In the genomic region with DNA sequence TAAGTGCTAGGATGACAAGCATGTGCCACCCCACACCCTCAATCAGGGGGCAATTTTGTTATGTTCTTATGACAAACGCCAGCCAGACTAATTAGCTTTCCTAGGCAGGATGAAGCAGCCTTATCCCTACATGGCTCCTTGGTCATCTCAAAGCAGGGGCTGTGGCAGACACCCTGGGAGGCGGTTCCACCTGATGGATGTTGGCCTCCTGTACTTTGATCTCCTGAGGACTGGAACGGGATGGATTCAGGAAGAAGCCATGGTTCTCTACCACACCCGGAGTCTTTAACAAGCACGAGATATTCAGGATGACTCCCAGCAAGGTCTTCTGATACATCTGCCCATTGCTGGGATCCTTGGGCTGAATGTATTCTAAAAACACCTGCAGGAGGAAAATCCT, we compare ENCODE assay signal across 28 mouse cellular contexts. TPM values are rescaled to one million over a fixed set of nuclear protein-coding genes. Genes with fewer than 3 reads are reported as not detected.
DNase-seq lines count a peak whose midpoint lies in the region; ATAC-seq and TF ChIP-seq lines count a peak whose summit lies in the region.
"Had no signal": no experiment of that assay in that cellular context is flagged by ENCODE, and none has a peak within 500 bp of the region (broad histone marks: within the 10 kb centered on the region; RNA-seq: fewer than 3 reads in every experiment).

No protein-coding gene starts in this region.

- 80% methylated on average over 5 of the region's 5 CpGs for WGBS in intestine, embryonic 16.5 days
- WGBS in intestine, postnatal 0 days = 51% methylated on average over 5 of the region's 5 CpGs
- 59% methylated on average over 5 of the region's 5 CpGs for WGBS in kidney, adult 2 months
- WGBS in kidney, postnatal 0 days = 87% methylated on average over 5 of the region's 5 CpGs
- WGBS in kidney, embryonic 16.5 days = 87% methylated on average over 5 of the region's 5 CpGs

- H3K4me1 ChIP-seq in intestine, embryonic 16.5 days (ENCODE audit: control insufficient read depth, insufficient read depth, low read length) = no peaks in the 10 kb centered on the region
- H3K4me1 ChIP-seq in intestine, postnatal 0 days (replicated peaks; ENCODE audit: control insufficient read depth, insufficient read depth, low read length) = no peaks in the 10 kb centered on the region
- no peaks in the 10 kb centered on the region for H3K4me1 ChIP-seq in kidney, adult 2 months (ENCODE audit: control insufficient read depth, insufficient read depth, low read length)
- no peaks in the 10 kb centered on the region for H3K4me1 ChIP-seq in kidney, postnatal 0 days (replicated peaks; ENCODE audit: insufficient read depth, low read length)
- H3K4me1 ChIP-seq in kidney, embryonic 16.5 days (ENCODE audit: insufficient read depth, low read length) = no peaks in the 10 kb centered on the region
- H3K4me1 ChIP-seq: embryonic facial prominence, embryonic 10.5 days; embryonic facial prominence, embryonic 12.5 days; forebrain, embryonic 13.5 days had no signal

- peak; percentile 40; the same call in 1 of the 2 replicates for ATAC-seq in intestine, embryonic 16.5 days
- no peak for ATAC-seq in intestine, postnatal 0 days
- 0 out of 2 replicates have a peak, but pooled peaks have one; percentile 33 for ATAC-seq in kidney, postnatal 0 days (replicated peaks; ENCODE audit: low FRiP score, low read depth)
- no peak for ATAC-seq in kidney, embryonic 16.5 days (ENCODE audit: low FRiP score, low TSS enrichment)
- ATAC-seq in megakaryocyte, adult 5-6 weeks (ENCODE audit: poor library complexity, severe bottlenecking) = no peak
- ATAC-seq: activated CD4-positive, CD25-positive, alpha-beta regulatory T cell, adult 4 months; CD4-positive, CD25-positive, alpha-beta regulatory T cell, adult 4 months; forebrain, embryonic 13.5 days; Patski had no signal

- no peaks in the 10 kb centered on the region for H3K9me3 ChIP-seq in intestine, embryonic 16.5 days (ENCODE audit: control insufficient read depth, low read length)
- no peaks in the 10 kb centered on the region for H3K9me3 ChIP-seq in intestine, postnatal 0 days (ENCODE audit: control insufficient read depth)
- H3K9me3 ChIP-seq in kidney, postnatal 0 days (replicated peaks; ENCODE audit: low read length) = no peaks in the 10 kb centered on the region
- H3K9me3 ChIP-seq in kidney, embryonic 16.5 days (ENCODE audit: low read length) = no peaks in the 10 kb centered on the region
- H3K9me3 ChIP-seq: embryonic facial prominence, embryonic 10.5 days; embryonic facial prominence, embryonic 12.5 days; forebrain, embryonic 13.5 days; G1E had no signal

- H3K4me2 ChIP-seq in intestine, embryonic 16.5 days (ENCODE audit: low read depth, low read length) = no peak overlapping the region
- no peak overlapping the region for H3K4me2 ChIP-seq in intestine, postnatal 0 days (replicated peaks; ENCODE audit: low read depth)
- H3K4me2 ChIP-seq in kidney, postnatal 0 days (ENCODE audit: low read length) = no peak overlapping the region
- H3K4me2 ChIP-seq in kidney, embryonic 16.5 days (replicated peaks; ENCODE audit: low read depth, low read length) = no peak overlapping the region
- H3K4me2 ChIP-seq: embryonic facial prominence, embryonic 12.5 days; forebrain, embryonic 13.5 days had no signal

- H3K9ac ChIP-seq in intestine, embryonic 16.5 days (ENCODE audit: low read depth, low read length) = no peak overlapping the region
- H3K9ac ChIP-seq in intestine, postnatal 0 days (ENCODE audit: low read depth, low read length) = no peak overlapping the region
- no peak overlapping the region for H3K9ac ChIP-seq in kidney, postnatal 0 days (ENCODE audit: low read depth, low read length)
- H3K9ac ChIP-seq in kidney, embryonic 16.5 days (replicated peaks; ENCODE audit: low read length) = no peak overlapping the region
- H3K9ac ChIP-seq: embryonic facial prominence, embryonic 12.5 days; forebrain, embryonic 13.5 days had no signal

- no peak overlapping the region for H3K27ac ChIP-seq in intestine, embryonic 16.5 days (ENCODE audit: low read length)
- no peak overlapping the region for H3K27ac ChIP-seq in intestine, postnatal 0 days (ENCODE audit: low read depth, low read length)
- no peak overlapping the region for H3K27ac ChIP-seq in kidney, adult 2 months (ENCODE audit: insufficient read depth, low read depth, low read length)
- no peak overlapping the region for H3K27ac ChIP-seq in kidney, postnatal 0 days
- no peak overlapping the region for H3K27ac ChIP-seq in kidney, embryonic 16.5 days (ENCODE audit: low read length)
- H3K27ac ChIP-seq: embryonic facial prominence, embryonic 10.5 days; embryonic facial prominence, embryonic 12.5 days; forebrain, embryonic 13.5 days had no signal

- no peak overlapping the region for H3K4me3 ChIP-seq in intestine, embryonic 16.5 days (ENCODE audit: low read length)
- no peak overlapping the region for H3K4me3 ChIP-seq in intestine, postnatal 0 days (ENCODE audit: low read depth, low read length)
- H3K4me3 ChIP-seq in kidney, adult 2 months (ENCODE audit: insufficient read depth, low read depth, low read length) = no peak overlapping the region
- H3K4me3 ChIP-seq in kidney, postnatal 0 days (replicated peaks; ENCODE audit: low read depth, low read length) = no peak overlapping the region
- no peak overlapping the region for H3K4me3 ChIP-seq in kidney, embryonic 16.5 days (ENCODE audit: low read length)
- H3K4me3 ChIP-seq: embryonic facial prominence, embryonic 10.5 days; embryonic facial prominence, embryonic 12.5 days; forebrain, embryonic 13.5 days had no signal

- no peak for TF ChIP-seq CTCF in intestine, postnatal 0 days (IDR thresholded peaks at IDR 0.05; ENCODE audit: low read depth)
- no peak for TF ChIP-seq CTCF in kidney, adult 2 months (conservative IDR thresholded peaks at IDR 0.05; ENCODE audit: insufficient read depth, insufficient read length, low read depth, low read length)
- no peak for TF ChIP-seq CTCF in kidney, postnatal 0 days (IDR thresholded peaks at IDR 0.05; ENCODE audit: low read depth)

- H3K36me3 ChIP-seq in intestine, embryonic 16.5 days (ENCODE audit: control insufficient read depth, insufficient read depth, low read length) = peaks cover 6% of the 10 kb centered on the region; the same call in 1 of the 2 replicates
- peaks cover 88% of the 10 kb centered on the region for H3K36me3 ChIP-seq in intestine, postnatal 0 days (ENCODE audit: control insufficient read depth, insufficient read depth)
- H3K36me3 ChIP-seq in kidney, adult 2 months (ENCODE audit: control insufficient read depth, insufficient read depth, low read length) = peaks cover 19% of the 10 kb centered on the region
- peaks cover 66% of the 10 kb centered on the region for H3K36me3 ChIP-seq in kidney, postnatal 0 days (ENCODE audit: insufficient read depth, low read length)
- H3K36me3 ChIP-seq in kidney, embryonic 16.5 days (ENCODE audit: insufficient read depth, low read length) = peaks cover 56% of the 10 kb centered on the region

- no peak for TF ChIP-seq POLR2A in kidney, adult 2 months (IDR thresholded peaks at IDR 0.05; ENCODE audit: low read depth, low read length)

- DNase-seq in kidney, adult 2 months = peak; percentile 56
- no peak for DNase-seq in kidney, postnatal 10 days
- no peak for DNase-seq in kidney, postnatal 0 days (ENCODE audit: low spot score)
- DNase-seq in kidney, postnatal 25 days = peak; percentile 21 to 57
- DNase-seq: adrenal gland, adult 8-10 months; adrenal gland, postnatal 14 days; adrenal gland, postnatal 36 days; B cell, adult 2 months; cerebellum, adult 11-12 months; cerebellum, adult 2 months; cerebellum, adult 9-10 months; cerebellum, postnatal 10 days; cerebellum, postnatal 25 days had no signal

- no peaks in the 10 kb centered on the region for H3K27me3 ChIP-seq in intestine, embryonic 16.5 days (replicated peaks; ENCODE audit: control insufficient read depth, insufficient read depth, low read length)
- no peaks in the 10 kb centered on the region for H3K27me3 ChIP-seq in intestine, postnatal 0 days (replicated peaks; ENCODE audit: control insufficient read depth, insufficient read depth, low read length)
- no peaks in the 10 kb centered on the region for H3K27me3 ChIP-seq in kidney, adult 2 months (replicated peaks; ENCODE audit: control insufficient read depth, insufficient read depth, low read length)
- H3K27me3 ChIP-seq in kidney, postnatal 0 days (ENCODE audit: insufficient read depth, low read length) = no peaks in the 10 kb centered on the region
- no peaks in the 10 kb centered on the region for H3K27me3 ChIP-seq in kidney, embryonic 16.5 days (ENCODE audit: insufficient read depth, low read length)
- H3K27me3 ChIP-seq: CH12.LX; embryonic facial prominence, embryonic 12.5 days; forebrain, embryonic 13.5 days; Patski had no signal

RNA-seq across cellular contexts. Expression of gene Ube4a, which starts 17.6 kb away (rescaled TPM):
- 23.0 and 23.9 TPM in 2 replicates for polyA plus RNA-seq in intestine, embryonic 16.5 days (2015; fragmentation: Nextera tagmentation; extraction: Ambion mirVana)
- polyA plus RNA-seq in intestine, postnatal 0 days (2015; fragmentation: Nextera tagmentation; extraction: Ambion mirVana) = 12.7 and 12.9 TPM in 2 replicates
- 15.9 and 18.3 TPM in 2 replicates for polyA plus RNA-seq in kidney, adult 2 months (2012; rRNA removed)
- 18.6 and 22.1 TPM in 2 replicates for polyA plus RNA-seq in kidney, postnatal 0 days (2015; fragmentation: Nextera tagmentation; extraction: Ambion mirVana)
- polyA plus RNA-seq in kidney, embryonic 16.5 days (2015; fragmentation: Nextera tagmentation; extraction: Ambion mirVana) = 24.3 and 29.1 TPM in 2 replicates
- 43.0 and 53.3 TPM in 2 replicates for total RNA-seq in megakaryocyte, adult 5-6 weeks (2015)
- 30.3 and 33.3 TPM in 2 replicates for total RNA-seq in megakaryocyte, adult 5-6 weeks (2017)

RNA-seq across cellular contexts. Expression of gene Atp5l, which starts 27.3 kb away (rescaled TPM):
- polyA plus RNA-seq in intestine, embryonic 16.5 days (2015; fragmentation: Nextera tagmentation; extraction: Ambion mirVana) = 937 and 949 TPM in 2 replicates
- polyA plus RNA-seq in intestine, postnatal 0 days (2015; fragmentation: Nextera tagmentation; extraction: Ambion mirVana) = 1,311 and 1,336 TPM in 2 replicates
- polyA plus RNA-seq in kidney, adult 2 months (2012; rRNA removed) = 732 and 924 TPM in 2 replicates
- 1,237 and 1,429 TPM in 2 replicates for polyA plus RNA-seq in kidney, postnatal 0 days (2015; fragmentation: Nextera tagmentation; extraction: Ambion mirVana)
- polyA plus RNA-seq in kidney, embryonic 16.5 days (2015; fragmentation: Nextera tagmentation; extraction: Ambion mirVana) = 677 and 753 TPM in 2 replicates
- 490 and 523 TPM in 2 replicates for total RNA-seq in megakaryocyte, adult 5-6 weeks (2015)
- total RNA-seq in megakaryocyte, adult 5-6 weeks (2017) = 117 and 122 TPM in 2 replicates

RNA-seq across cellular contexts. Expression of gene Cd3g, which starts 32.4 kb away (rescaled TPM):
- 1.1 and 1.2 TPM in 2 replicates for polyA plus RNA-seq in intestine, embryonic 16.5 days (2015; fragmentation: Nextera tagmentation; extraction: Ambion mirVana)
- 0.61 and 0.78 TPM in 2 replicates for polyA plus RNA-seq in intestine, postnatal 0 days (2015; fragmentation: Nextera tagmentation; extraction: Ambion mirVana)
- 0.57 and 3.2 TPM in 2 replicates for polyA plus RNA-seq in kidney, adult 2 months (2012; rRNA removed)
- polyA plus RNA-seq in kidney, postnatal 0 days (2015; fragmentation: Nextera tagmentation; extraction: Ambion mirVana) = 0.26 TPM in 1 of 2 replicates, not detected in the other
- not detected in 2 replicates for polyA plus RNA-seq in kidney, embryonic 16.5 days (2015; fragmentation: Nextera tagmentation; extraction: Ambion mirVana)
- total RNA-seq in megakaryocyte, adult 5-6 weeks (2015) = 6.2 and 11.0 TPM in 2 replicates
- total RNA-seq in megakaryocyte, adult 5-6 weeks (2017) = 14.8 and 17.2 TPM in 2 replicates
- polyA plus RNA-seq: cerebellum, adult 2 months; cortical plate, adult 2 months; embryonic facial prominence, embryonic 10.5 days; embryonic facial prominence, embryonic 12.5 days; forebrain, embryonic 11.5 days; forebrain, embryonic 13.5 days; Patski had no signal

RNA-seq across cellular contexts. Expression of gene Cd3d, which starts 33.8 kb away (rescaled TPM):
- polyA plus RNA-seq in intestine, embryonic 16.5 days (2015; fragmentation: Nextera tagmentation; extraction: Ambion mirVana) = not detected in 2 replicates
- polyA plus RNA-seq in intestine, postnatal 0 days (2015; fragmentation: Nextera tagmentation; extraction: Ambion mirVana) = 0.51 and 0.95 TPM in 2 replicates
- 0.19 and 2.9 TPM in 2 replicates for polyA plus RNA-seq in kidney, adult 2 months (2012; rRNA removed)
- polyA plus RNA-seq in kidney, postnatal 0 days (2015; fragmentation: Nextera tagmentation; extraction: Ambion mirVana) = 0.08 and 0.37 TPM in 2 replicates
- not detected in 2 replicates for polyA plus RNA-seq in kidney, embryonic 16.5 days (2015; fragmentation: Nextera tagmentation; extraction: Ambion mirVana)
- total RNA-seq in megakaryocyte, adult 5-6 weeks (2015) = 2.3 and 6.8 TPM in 2 replicates
- total RNA-seq in megakaryocyte, adult 5-6 weeks (2017) = 2.1 and 6.3 TPM in 2 replicates
- total RNA-seq: G1E had no signal
- polyA plus RNA-seq: cortical plate, adult 2 months; embryonic facial prominence, embryonic 10.5 days; embryonic facial prominence, embryonic 12.5 days; embryonic facial prominence, embryonic 14.5 days; forebrain, embryonic 11.5 days; forebrain, embryonic 13.5 days; G1E; Patski had no signal

Comparison
In these comparisons a context has a peak if more than half of its experiments do, and no peak if none do; other contexts are left out.
1. ATAC-seq: peak in intestine, embryonic 16.5 days (single experiment) and kidney, postnatal 0 days (single experiment); none in intestine, postnatal 0 days (single experiment), kidney, embryonic 16.5 days (single experiment) and megakaryocyte, adult 5-6 weeks (single experiment).
2. DNase-seq: peak in kidney, adult 2 months (single experiment) and kidney, postnatal 25 days (2 of 2); none in kidney, postnatal 10 days (single experiment) and kidney, postnatal 0 days (single experiment).